Mouse (Mus musculus) bone marrow macrophage, adult 2 months (primary cell): ENCODE data around the gene Ttll1.
A peak's percentile ranks its signal among the peaks of the same experiment; 100 is the strongest.

Source experiments
- CTCF ChIP-seq: IDR thresholded peaks from 2 replicates; pipeline ENCODE4 v1.5.1; 2012; ENCODE audit warnings: low read depth, mild to moderate bottlenecking, low read length, moderate library complexity
- POLR2A ChIP-seq: IDR thresholded peaks from 2 replicates; pipeline ENCODE4 v1.6.1; 2012; ENCODE audit warnings: mild to moderate bottlenecking, low read depth, low read length, borderline replicate concordance

- TF ChIP-seq POLR2A: no peak
- TF ChIP-seq CTCF: peak; percentile 72
Observed at GRCm38 (mm10) chr15:83483482-83483881, 27.2 kb downstream of the Ttll1 start.
